Mouse (Mus musculus) cerebellum, adult 11 months (tissue): Measurements from ENCODE around the gene Ccdc148.

Source experiments
- DNase-seq: peaks from one replicate; pipeline ENCODE4 v3.0.0; 2022

Gene Ccdc148

GRCm38 (mm10) chr2:58773833-58774232, 386.6 kb downstream of the Ccdc148 start:
- DNase-seq, result no peak
